Mouse (Mus musculus) embryonic fibroblast, embryonic 13.5 days (primary cell): ENCODE measurements at regions not wholly inside any gene's neighbourhood (a gene's known extent, or its start where the extent isn't known, plus 50 kb on each side); places are given as distances from the start of the nearest gene placed in this dataset.

Source experiments
- CTCF ChIP-seq: IDR thresholded peaks from 2 replicates; pipeline ENCODE4 v1.5.1; 2011; ENCODE audit warnings: mild to moderate bottlenecking, control low read depth, low read length, moderate library complexity, borderline replicate concordance; ENCODE audit not compliant: insufficient read depth
- POLR2A ChIP-seq: IDR thresholded peaks from 2 replicates; pipeline ENCODE4 v1.6.1; 2011; ENCODE audit warnings: low read depth, mild to moderate bottlenecking, control low read depth, low read length, moderate library complexity

DNA sequence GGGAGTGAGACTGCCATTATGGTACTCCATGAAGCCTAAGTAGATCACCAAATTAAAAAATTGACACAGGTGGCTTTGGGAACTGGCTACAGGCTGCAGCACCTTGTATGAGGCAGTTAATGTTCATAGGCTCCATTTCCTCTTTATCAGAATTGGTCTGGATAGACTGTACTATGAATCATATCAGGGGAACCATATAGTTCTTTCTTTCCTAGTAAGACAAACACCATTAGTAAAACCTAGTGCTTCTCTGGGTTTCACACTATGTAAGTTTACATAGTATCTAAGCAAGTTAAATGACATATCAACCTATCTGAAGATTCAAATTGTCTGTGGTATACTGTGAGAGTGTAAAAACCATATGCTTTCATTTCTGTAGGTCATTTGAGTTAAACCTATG lies 145.0 kb downstream of the Ahr start:
- TF ChIP-seq CTCF: no peak
- no peak for TF ChIP-seq POLR2A
